Mouse (Mus musculus) R1 (cell line): Measurements from ENCODE around the gene Olfr898.

ENCODE experiments used
- DNase-seq: peaks from one replicate; pipeline ENCODE4 v3.0.0-alpha.2; 2018; ENCODE audit warnings: low read depth, low spot score

Gene Olfr898

DNA sequence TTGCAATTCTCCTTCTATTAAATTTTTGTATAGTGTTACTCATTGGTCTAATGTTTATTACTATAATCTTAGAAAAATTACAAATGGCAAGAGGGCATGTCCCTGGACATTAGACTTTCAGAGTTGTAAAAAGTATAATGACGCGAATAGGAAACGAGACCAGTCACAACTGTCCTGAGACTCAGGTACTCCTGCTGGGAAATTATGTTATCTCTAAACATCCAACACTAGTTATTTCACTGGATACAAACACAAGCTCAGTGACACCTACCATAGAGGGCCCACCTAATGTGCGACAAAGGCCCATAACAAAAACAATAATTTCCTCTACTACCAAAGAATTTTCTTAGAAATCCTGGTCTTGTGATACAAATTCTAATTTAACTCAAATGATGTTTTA lies at the start of gene Olfr898:
TSS of gene Olfr898 (plus strand) at position 301 of the 400 bp plus-strand sequence.
- DNase-seq: no peak

DNA sequence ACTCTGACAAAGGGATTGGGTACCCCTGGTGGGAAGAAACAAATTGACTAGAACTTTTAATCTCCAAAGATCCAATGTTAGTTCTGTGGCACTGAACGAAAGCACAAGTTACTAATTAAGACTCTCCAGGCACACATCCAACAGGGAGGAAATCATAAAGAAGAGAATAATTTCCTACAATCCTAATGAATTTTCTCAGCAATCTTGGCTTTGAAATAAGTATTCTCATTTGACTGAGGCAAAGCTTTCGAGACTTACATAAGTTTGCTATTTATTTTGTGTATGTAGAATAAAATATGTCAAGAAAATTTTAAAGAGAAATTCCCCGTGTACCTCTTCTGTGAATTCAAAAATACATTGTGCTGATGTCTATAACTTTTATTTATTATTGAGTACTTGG lies 19.5 kb upstream of the Olfr898 start, which contains the start of gene Olfr25:
TSS of gene Olfr25 (plus strand) at position 301 of the 400 bp plus-strand sequence.
- no peak for DNase-seq

DNA sequence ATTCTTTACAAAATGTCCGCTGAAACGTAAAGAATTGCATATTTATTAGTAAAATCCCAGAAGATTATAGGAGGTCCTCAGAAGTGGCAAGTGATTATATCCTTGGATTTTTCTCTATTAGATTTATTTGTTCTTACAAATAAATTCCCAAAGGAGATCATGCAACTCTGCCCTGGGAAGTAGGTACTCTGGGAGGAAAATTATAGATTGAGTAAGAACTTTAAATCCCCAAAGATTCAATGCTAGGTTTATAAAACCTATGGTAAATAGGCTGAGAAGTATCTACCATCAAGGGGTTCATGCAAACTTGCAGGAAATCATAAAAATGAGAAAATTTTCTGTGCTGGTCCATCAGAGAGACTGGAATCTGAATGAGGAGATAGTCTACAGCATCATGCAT lies 18.4 kb downstream of the Olfr898 start, which contains the start of gene Olfr250:
TSS of gene Olfr250 (plus strand) at position 301 of the 400 bp plus-strand sequence.
- DNase-seq: no peak

DNA sequence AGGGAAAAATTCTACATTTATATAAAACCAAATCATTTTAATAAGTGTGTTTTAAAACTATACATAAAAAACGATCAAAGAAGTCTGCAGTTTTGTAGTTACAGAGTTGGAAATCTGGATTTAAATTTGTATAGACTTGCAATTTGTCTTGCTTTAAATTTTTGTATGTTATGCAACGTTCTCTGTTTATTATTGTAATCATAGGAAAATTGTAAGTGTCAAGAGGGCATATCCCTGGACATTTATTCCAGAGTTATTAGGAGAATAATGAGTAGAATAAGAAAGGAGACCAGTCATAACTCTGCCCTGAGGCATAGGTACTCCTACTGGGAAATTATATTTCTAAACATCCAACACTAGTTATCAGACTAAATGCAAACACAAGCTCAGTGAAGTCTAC lies 28.6 kb downstream of the Olfr898 start, which contains the start of gene Olfr251:
TSS of gene Olfr251 (plus strand) at position 301 of the 400 bp plus-strand sequence.
- DNase-seq: no peak

DNA sequence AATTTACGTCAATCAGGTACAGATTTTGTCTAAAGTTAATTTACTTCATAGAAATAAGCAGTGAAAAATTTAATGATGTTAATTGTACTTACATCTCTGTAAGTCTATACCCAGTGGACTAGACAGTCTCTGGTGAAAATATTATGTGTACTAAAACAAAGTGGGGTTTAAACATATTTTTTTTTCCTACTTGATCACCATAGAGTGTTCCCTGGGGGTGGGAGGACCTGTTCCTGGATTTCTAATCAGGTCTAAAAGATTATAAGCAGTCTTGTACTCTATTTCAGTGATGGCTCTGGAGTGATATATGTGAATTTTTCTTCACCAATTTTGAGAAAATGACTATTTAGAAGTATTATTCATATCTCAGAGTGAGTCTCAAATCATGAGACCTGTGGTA lies 53.2 kb downstream of the Olfr898 start, which contains the start of gene Olfr147:
TSS of gene Olfr147 (plus strand) at position 301 of the 400 bp plus-strand sequence.
- no peak for DNase-seq
